In genomic region chr13:23448758-23449157, GRCm38 (mm10) we compare ENCODE assay signal across 8 mouse cellular contexts. TPM values are rescaled to one million over a fixed set of nuclear protein-coding genes. Genes with fewer than 3 reads are reported as not detected.
A peak's percentile ranks its signal among the peaks of the same experiment; 100 is the strongest.
DNase-seq lines count a peak whose midpoint lies in the region; ATAC-seq lines count a peak whose summit lies in the region.

No protein-coding gene starts in this region.

- H3K27me3 ChIP-seq in liver, embryonic 11.5 days (replicated peaks; ENCODE audit: control insufficient read depth, insufficient read depth, low read length): no peaks in the 10 kb centered on the region
- H3K27me3 ChIP-seq in forebrain, embryonic 13.5 days: no peaks in the 10 kb centered on the region
- no peaks in the 10 kb centered on the region for H3K27me3 ChIP-seq in limb, embryonic 10.5 days (ENCODE audit: low read depth, poor library complexity, severe bottlenecking)
- H3K27me3 ChIP-seq in neural tube, embryonic 14.5 days (ENCODE audit: control insufficient read depth, insufficient read depth, low read length): no peaks in the 10 kb centered on the region

- H3K27ac ChIP-seq in liver, embryonic 11.5 days (ENCODE audit: low read depth, low read length): peak overlapping the region; percentile 80
- H3K27ac ChIP-seq in forebrain, embryonic 13.5 days: no peak overlapping the region
- no peak overlapping the region for H3K27ac ChIP-seq in limb, embryonic 10.5 days
- H3K27ac ChIP-seq in neural tube, embryonic 14.5 days (ENCODE audit: low read depth, low read length): no peak overlapping the region

- ATAC-seq in liver, embryonic 11.5 days (replicated peaks; ENCODE audit: low FRiP score): no peak
- ATAC-seq in forebrain, embryonic 13.5 days: no peak
- no peak for ATAC-seq in neural tube, embryonic 14.5 days (ENCODE audit: low read depth)

- peak overlapping the region; percentile 78 for H3K4me2 ChIP-seq in liver, embryonic 11.5 days
- H3K4me2 ChIP-seq in forebrain, embryonic 13.5 days: peak overlapping the region; percentile 69
- H3K4me2 ChIP-seq in neural tube, embryonic 14.5 days (ENCODE audit: low read depth, low read length): peak overlapping the region; percentile 83

- 33% methylated on average over 3 of the region's 3 CpGs for WGBS in liver, embryonic 11.5 days
- 61% methylated on average over 3 of the region's 3 CpGs for WGBS in forebrain, embryonic 13.5 days
- WGBS in limb, embryonic 10.5 days: 49% methylated on average over 3 of the region's 3 CpGs
- WGBS in neural tube, embryonic 14.5 days: 63% methylated on average over 3 of the region's 3 CpGs

- H3K4me3 ChIP-seq in liver, embryonic 11.5 days (ENCODE audit: low read depth, low read length): peak overlapping the region; percentile 55
- H3K4me3 ChIP-seq in forebrain, embryonic 13.5 days: peak overlapping the region; percentile 50
- H3K4me3 ChIP-seq in limb, embryonic 10.5 days: peak overlapping the region; percentile 65
- H3K4me3 ChIP-seq in neural tube, embryonic 14.5 days (ENCODE audit: low read depth, low read length): peak overlapping the region; percentile 53; the same call in 1 of the 2 replicates

- H3K4me1 ChIP-seq in liver, embryonic 11.5 days (replicated peaks; ENCODE audit: control insufficient read depth, insufficient read depth, low read length): peaks cover 10% of the 10 kb centered on the region; the same call in 1 of the 2 replicates
- peaks cover 17% of the 10 kb centered on the region for H3K4me1 ChIP-seq in forebrain, embryonic 13.5 days
- H3K4me1 ChIP-seq in limb, embryonic 10.5 days: peaks cover 6% of the 10 kb centered on the region
- H3K4me1 ChIP-seq in neural tube, embryonic 14.5 days (ENCODE audit: control insufficient read depth, insufficient read depth, low read length): peaks cover 7% of the 10 kb centered on the region

- no peaks in the 10 kb centered on the region for H3K36me3 ChIP-seq in liver, embryonic 11.5 days (ENCODE audit: control insufficient read depth, insufficient read depth, low read length)
- no peaks in the 10 kb centered on the region for H3K36me3 ChIP-seq in forebrain, embryonic 13.5 days (ENCODE audit: poor library complexity, severe bottlenecking)
- no peaks in the 10 kb centered on the region for H3K36me3 ChIP-seq in limb, embryonic 10.5 days
- no peaks in the 10 kb centered on the region for H3K36me3 ChIP-seq in neural tube, embryonic 14.5 days (ENCODE audit: control insufficient read depth, insufficient read depth, low read length)

- peak overlapping the region; percentile 65 for H3K9ac ChIP-seq in liver, embryonic 11.5 days (ENCODE audit: low read depth, low read length)
- peak overlapping the region; percentile 59; the same call in 1 of the 2 replicates for H3K9ac ChIP-seq in forebrain, embryonic 13.5 days
- no peak overlapping the region for H3K9ac ChIP-seq in neural tube, embryonic 14.5 days (replicated peaks; ENCODE audit: low read depth, low read length)

- no peaks in the 10 kb centered on the region for H3K9me3 ChIP-seq in liver, embryonic 11.5 days (ENCODE audit: control insufficient read depth, low read length)
- no peaks in the 10 kb centered on the region for H3K9me3 ChIP-seq in forebrain, embryonic 13.5 days (replicated peaks)
- H3K9me3 ChIP-seq in limb, embryonic 10.5 days (replicated peaks): no peaks in the 10 kb centered on the region
- H3K9me3 ChIP-seq in neural tube, embryonic 14.5 days (ENCODE audit: control insufficient read depth, low read length): no peaks in the 10 kb centered on the region

- no peak for DNase-seq in liver, embryonic 11.5 days (ENCODE audit: low spot score)
- DNase-seq in liver: no peak
- no peak for DNase-seq in limb, embryonic 10.5 days (ENCODE audit: low spot score)
- no peak for DNase-seq in adrenal gland, postnatal 10 days
- no peak for DNase-seq in urinary bladder, postnatal 25 days (ENCODE audit: low spot score)
- no peak for DNase-seq in kidney, postnatal 4 days

RNA-seq across cellular contexts. Expression of gene Btn1a1, which starts 16.9 kb away (rescaled TPM):
- 1.8 and 2.2 TPM in 2 replicates for polyA plus RNA-seq in liver, embryonic 11.5 days (2014; fragmentation: Nextera tagmentation; extraction: Ambion mirVana)
- not detected in 2 replicates for polyA plus RNA-seq in forebrain, embryonic 13.5 days (2015; fragmentation: Nextera tagmentation; extraction: Ambion mirVana)
- 0.08 and 0.10 TPM in 2 replicates for polyA plus RNA-seq in limb, embryonic 10.5 days (2016; fragmentation: Nextera tagmentation; extraction: Ambion mirVana)
- polyA plus RNA-seq in neural tube, embryonic 14.5 days (2014; fragmentation: Nextera tagmentation; extraction: Ambion mirVana): 0.17 TPM in 1 of 2 replicates, not detected in the other
- under 1 TPM in 1 of 2 experiments, not detected in 1; 0.55 TPM for total RNA-seq in adrenal gland, postnatal 10 days (2021)

RNA-seq across cellular contexts. Expression of gene Abt1, which starts 25.1 kb away (rescaled TPM):
- 13.1 and 13.4 TPM in 2 replicates for polyA plus RNA-seq in liver, embryonic 11.5 days (2014; fragmentation: Nextera tagmentation; extraction: Ambion mirVana)
- 12.4 and 13.4 TPM in 2 replicates for polyA plus RNA-seq in forebrain, embryonic 13.5 days (2015; fragmentation: Nextera tagmentation; extraction: Ambion mirVana)
- 16.9 and 17.1 TPM in 2 replicates for polyA plus RNA-seq in limb, embryonic 10.5 days (2016; fragmentation: Nextera tagmentation; extraction: Ambion mirVana)
- polyA plus RNA-seq in neural tube, embryonic 14.5 days (2014; fragmentation: Nextera tagmentation; extraction: Ambion mirVana): 8.8 and 9.5 TPM in 2 replicates
- total RNA-seq in adrenal gland, postnatal 10 days (2021): 1 to 10 TPM; 6.1 to 7.1 TPM

RNA-seq across cellular contexts. Expression of gene Btn2a2, which starts 39.9 kb away (rescaled TPM):
- 0.08 and 0.32 TPM in 2 replicates for polyA plus RNA-seq in liver, embryonic 11.5 days (2014; fragmentation: Nextera tagmentation; extraction: Ambion mirVana)
- 0.08 and 0.21 TPM in 2 replicates for polyA plus RNA-seq in forebrain, embryonic 13.5 days (2015; fragmentation: Nextera tagmentation; extraction: Ambion mirVana)
- polyA plus RNA-seq in limb, embryonic 10.5 days (2016; fragmentation: Nextera tagmentation; extraction: Ambion mirVana): 0.99 and 1.9 TPM in 2 replicates
- not detected in 2 replicates for polyA plus RNA-seq in neural tube, embryonic 14.5 days (2014; fragmentation: Nextera tagmentation; extraction: Ambion mirVana)
- total RNA-seq in adrenal gland, postnatal 10 days (2021): not detected
